Mouse (Mus musculus): Measurements from ENCODE around the gene Rapgef4. TPM values are rescaled to one million over a fixed set of nuclear protein-coding genes. Genes with fewer than 3 reads are reported as not detected.

Rapgef4 gene
- 10 to 100 TPM in 1 of 2 experiments, 1 to 10 TPM in 1; 6.9 to 19.5 TPM for polyA plus RNA-seq (2017; shearing (Covaris generic))

GRCm38 (mm10) chr2:71980771-71981342, at the start of gene Rapgef4:
Gene Rapgef4 (plus strand): TSS chr2:71981240.

GRCm38 (mm10) chr2:72285256-72285887, 304.3 kb downstream of the Rapgef4 start, which contains the start of gene Map3k20:
Gene Map3k20 (plus strand): TSS chr2:72285637.

Other genes starting within 250 kb of the Rapgef4 start
- 100 to 1,000 TPM; 109 to 119 TPM for gene Itga6, start 235.6 kb upstream of the Rapgef4 start, polyA plus RNA-seq (2017; shearing (Covaris generic))
- 100 to 1,000 TPM in 1 of 2 experiments, 10 to 100 TPM in 1; 88.5 to 119 TPM for gene Pdk1, start 108.0 kb upstream of the Rapgef4 start, polyA plus RNA-seq (2017; shearing (Covaris generic))